ENCODE assay signal across 8 mouse cellular contexts in the genomic region with DNA sequence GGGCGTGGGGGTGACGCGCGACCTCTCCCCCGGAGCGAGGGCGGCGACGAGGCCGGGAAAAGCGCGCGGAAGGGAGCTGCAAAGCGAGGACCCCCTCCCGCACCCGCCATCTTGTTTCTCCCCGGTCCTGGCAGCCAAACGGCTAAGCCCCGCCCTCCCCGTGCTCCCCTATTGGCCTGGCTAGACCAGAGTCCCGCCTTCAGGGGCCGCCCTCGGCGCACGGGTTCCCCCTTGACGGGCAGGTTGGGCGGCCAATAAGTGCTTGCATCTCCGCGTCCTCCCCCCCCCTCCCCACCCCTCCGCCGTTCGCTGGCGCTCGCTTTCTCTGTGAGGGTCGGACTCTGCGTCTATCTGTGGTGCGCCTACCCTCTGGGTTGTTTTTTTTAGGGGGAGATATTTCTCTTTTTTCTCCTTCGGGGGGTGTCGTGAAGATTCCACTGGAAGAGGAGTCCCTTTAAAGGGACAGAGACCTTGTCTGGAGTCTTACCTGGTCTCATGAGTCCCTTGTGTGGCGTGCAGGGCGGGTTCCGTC. TPM values are rescaled to one million over a fixed set of nuclear protein-coding genes. Genes with fewer than 3 reads are reported as not detected.
A peak's percentile ranks its signal among the peaks of the same experiment; 100 is the strongest.
DNase-seq lines count a peak whose midpoint lies in the region; ATAC-seq lines count a peak whose summit lies in the region.

No protein-coding gene starts in this region.

- H3K27ac ChIP-seq in heart, embryonic 14.5 days (replicated peaks in 1 of 2; ENCODE audit: control insufficient read depth in 1 of 2, insufficient read depth in 1 of 2, low read depth in 2 of 2, low read length in 2 of 2) = peak overlapping the region; percentile 87 to 99; a peak in 3 of 4 replicates
- peak overlapping the region; percentile 99 for H3K27ac ChIP-seq in liver, embryonic 12.5 days

- under 1% methylated on average over 40 of the region's 42 CpGs for WGBS in heart, embryonic 14.5 days
- under 1% methylated on average over 29 of the region's 42 CpGs for WGBS in liver, embryonic 12.5 days (ENCODE audit: insufficient replicate concordance)

- H3K9me3 ChIP-seq in heart, embryonic 14.5 days (ENCODE audit: control insufficient read depth, low read length) = no peaks in the 10 kb centered on the region
- H3K9me3 ChIP-seq in liver, embryonic 12.5 days (replicated peaks) = no peaks in the 10 kb centered on the region

- DNase-seq in CD8-positive naive resting alpha-beta T cell, adult 2 months (ENCODE audit: low read depth in 2 of 2, low spot score in 2 of 2) = peak; percentile 96 to 98
- peak; percentile 99 for DNase-seq in c-Kit-negative CD71-positive TER-119-positive erythroid progenitor cells, embryonic 14.5 days (ENCODE audit: low read depth, low spot score)
- DNase-seq in fibroblast of lung, adult 2 months (ENCODE audit: low read depth) = peak; percentile 85
- DNase-seq in kidney, postnatal 10 days = peak; percentile 100
- peak; percentile 99 for DNase-seq in naive thymus-derived CD4-positive, alpha-beta T cell, adult 2 months (ENCODE audit: low read depth)
- DNase-seq in splenic B cell, adult 2 months (ENCODE audit: low read depth, low spot score) = peak; percentile 99

- H3K4me2 ChIP-seq in heart, embryonic 14.5 days (ENCODE audit: low read length) = peak overlapping the region; percentile 99
- peak overlapping the region; percentile 95 for H3K4me2 ChIP-seq in liver, embryonic 12.5 days

- ATAC-seq in heart, embryonic 14.5 days (ENCODE audit: insufficient number of reproducible peaks, insufficient read depth, low FRiP score, low read depth) = peak; percentile 98
- peak; percentile 92 for ATAC-seq in liver, embryonic 12.5 days

- H3K4me1 ChIP-seq in heart, embryonic 14.5 days (ENCODE audit: control insufficient read depth in 2 of 2, insufficient read depth in 2 of 2, low read length in 2 of 2) = peaks cover 9 to 29% of the 10 kb centered on the region in 2 experiments
- H3K4me1 ChIP-seq in liver, embryonic 12.5 days = peaks cover 65% of the 10 kb centered on the region

- peak overlapping the region; percentile 80 to 93 for H3K4me3 ChIP-seq in heart, embryonic 14.5 days (ENCODE audit: control insufficient read depth in 1 of 2, insufficient read depth in 1 of 2, low read depth in 1 of 2, low read length in 2 of 2)
- H3K4me3 ChIP-seq in liver, embryonic 12.5 days = peak overlapping the region; percentile 95

- H3K9ac ChIP-seq in heart, embryonic 14.5 days (ENCODE audit: low read length) = peak overlapping the region; percentile 100
- H3K9ac ChIP-seq in liver, embryonic 12.5 days = peak overlapping the region; percentile 100

- H3K36me3 ChIP-seq in heart, embryonic 14.5 days (ENCODE audit: control insufficient read depth, insufficient read depth, low read length) = peaks cover 11% of the 10 kb centered on the region
- H3K36me3 ChIP-seq in liver, embryonic 12.5 days = peaks cover 30% of the 10 kb centered on the region
- no peaks in the 10 kb centered on the region for H3K36me3 ChIP-seq in splenic B cell, adult 2 months (ENCODE audit: control insufficient read depth, insufficient read depth, low read length, poor library complexity, severe bottlenecking)

- H3K27me3 ChIP-seq in heart, embryonic 14.5 days (ENCODE audit: control insufficient read depth, insufficient read depth, low read length) = no peaks in the 10 kb centered on the region
- peaks cover 8% of the 10 kb centered on the region; the same call in 1 of the 2 replicates for H3K27me3 ChIP-seq in liver, embryonic 12.5 days (replicated peaks)
- H3K27me3 ChIP-seq in splenic B cell, adult 2 months (ENCODE audit: control insufficient read depth, insufficient read depth, low read length, poor library complexity, severe bottlenecking) = no peaks in the 10 kb centered on the region

RNA-seq across cellular contexts. Expression of gene Brpf3, which starts 0.7 kb away (rescaled TPM):
- polyA plus RNA-seq in heart, embryonic 14.5 days (2014; fragmentation: Nextera tagmentation; extraction: Ambion mirVana) = 6.0 and 6.4 TPM in 2 replicates
- 67.4 and 68.8 TPM in 2 replicates for polyA plus RNA-seq in liver, embryonic 12.5 days (2016; fragmentation: Nextera tagmentation; extraction: Ambion mirVana)

RNA-seq across cellular contexts. Expression of gene Mapk13, which starts 32.4 kb away (rescaled TPM):
- 1.7 and 2.5 TPM in 2 replicates for polyA plus RNA-seq in heart, embryonic 14.5 days (2014; fragmentation: Nextera tagmentation; extraction: Ambion mirVana)
- polyA plus RNA-seq in liver, embryonic 12.5 days (2016; fragmentation: Nextera tagmentation; extraction: Ambion mirVana) = 2.3 and 2.5 TPM in 2 replicates

RNA-seq across cellular contexts. Expression of gene Pnpla1, which starts 56.7 kb away (rescaled TPM):
- polyA plus RNA-seq in heart, embryonic 14.5 days (2014; fragmentation: Nextera tagmentation; extraction: Ambion mirVana) = 0.11 TPM in 1 of 2 replicates, not detected in the other
- polyA plus RNA-seq in liver, embryonic 12.5 days (2016; fragmentation: Nextera tagmentation; extraction: Ambion mirVana) = not detected in 2 replicates

Comparison
In these comparisons a context has a peak if more than half of its experiments do, and no peak if none do; other contexts are left out.
1. Peak in every context shown above with its lines: DNase-seq, ATAC-seq, H3K4me3 ChIP-seq and H3K27ac ChIP-seq.